Mouse (Mus musculus) kidney, postnatal 4 days (tissue): ENCODE measurements at regions not wholly inside any gene's neighbourhood (a gene's known extent, or its start where the extent isn't known, plus 50 kb on each side); places are given as distances from the start of the nearest gene placed in this dataset.

Experiments
- DNase-seq, 2 experiments: peaks; one replicate each; pipeline ENCODE4 v3.0.0; 2021; ENCODE audit warnings: mixed read lengths in 2 of 2

DNA sequence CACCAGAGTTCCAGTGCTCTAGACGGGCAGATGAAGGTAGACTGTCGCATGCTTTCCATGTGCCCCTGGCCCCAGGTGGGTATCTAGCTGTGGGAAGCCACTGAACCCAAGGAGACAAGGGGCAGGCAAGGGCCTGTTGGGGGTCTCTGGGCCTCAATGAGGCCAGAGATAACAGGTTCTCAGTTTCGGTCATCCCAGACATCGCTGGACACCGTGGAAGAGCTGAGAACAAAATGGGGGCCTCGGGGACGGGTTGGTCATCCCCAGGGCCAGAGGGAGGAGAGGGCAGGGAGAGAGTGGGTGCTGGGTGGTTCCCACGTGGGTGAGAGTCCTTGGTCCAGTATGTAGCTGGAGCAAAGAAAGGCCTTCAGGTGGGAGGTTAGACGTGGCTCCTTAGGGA lies 307.2 kb downstream of the Zfp804a start:
- no peak for DNase-seq

DNA sequence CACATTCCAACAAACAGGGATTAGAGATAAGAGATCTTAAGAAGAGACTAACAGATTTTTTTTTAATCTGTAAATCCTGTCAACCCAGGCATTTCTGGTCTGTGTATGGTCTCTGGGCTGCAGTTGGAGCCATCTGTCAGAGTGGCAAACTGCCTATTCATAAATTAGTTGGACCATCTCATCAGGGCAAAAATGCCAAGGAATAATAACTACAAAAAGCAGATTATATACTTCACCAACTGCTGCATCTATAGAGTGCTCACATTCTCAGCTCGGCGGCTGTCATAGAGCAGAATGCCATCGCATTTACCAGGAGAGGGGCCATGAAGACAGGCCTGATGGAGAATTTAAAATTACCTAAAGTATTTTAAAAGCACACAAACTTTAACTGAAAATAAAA lies 320.1 kb downstream of the Zfp804a start:
- no peak for DNase-seq

DNA sequence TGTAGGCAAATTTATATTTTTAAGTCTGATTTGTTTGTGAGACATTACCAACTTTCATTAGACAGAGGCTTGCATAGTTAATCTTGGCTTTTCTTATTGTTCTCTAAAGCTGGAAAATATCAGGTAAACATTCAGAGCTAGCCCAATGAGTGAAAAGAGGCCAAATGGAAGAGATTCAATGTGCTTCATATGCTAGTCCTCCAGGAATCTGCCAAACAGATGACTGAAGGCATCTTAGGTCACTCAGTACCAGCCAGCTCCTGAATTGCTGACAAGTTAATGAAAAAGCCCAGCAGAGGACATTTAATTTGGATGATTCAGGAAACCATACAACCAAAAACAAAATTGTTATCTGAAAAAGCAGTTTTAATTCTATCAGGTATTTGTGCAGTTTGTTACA lies 325.5 kb downstream of the Zfp804a start:
- no peak for DNase-seq

DNA sequence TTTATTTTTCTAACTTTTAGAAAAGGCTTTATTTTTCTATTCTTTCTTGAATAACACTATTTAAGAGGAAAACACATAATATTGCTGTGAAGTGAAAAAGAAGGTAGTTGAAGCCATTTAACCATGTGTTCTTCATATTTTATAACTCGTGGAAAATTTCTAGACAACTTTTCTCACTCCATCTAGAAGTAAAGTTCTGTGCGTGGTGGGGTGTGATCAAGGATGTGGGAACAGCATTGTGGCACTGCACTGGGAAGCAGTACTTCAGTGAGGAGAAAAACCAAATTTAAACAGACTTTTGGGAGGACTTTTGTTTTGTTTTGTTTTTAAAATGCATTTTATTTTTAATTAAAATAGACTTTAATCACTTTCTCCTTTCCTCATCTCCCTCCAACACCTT lies 332.1 kb downstream of the Zfp804a start:
- no peak for DNase-seq

DNA sequence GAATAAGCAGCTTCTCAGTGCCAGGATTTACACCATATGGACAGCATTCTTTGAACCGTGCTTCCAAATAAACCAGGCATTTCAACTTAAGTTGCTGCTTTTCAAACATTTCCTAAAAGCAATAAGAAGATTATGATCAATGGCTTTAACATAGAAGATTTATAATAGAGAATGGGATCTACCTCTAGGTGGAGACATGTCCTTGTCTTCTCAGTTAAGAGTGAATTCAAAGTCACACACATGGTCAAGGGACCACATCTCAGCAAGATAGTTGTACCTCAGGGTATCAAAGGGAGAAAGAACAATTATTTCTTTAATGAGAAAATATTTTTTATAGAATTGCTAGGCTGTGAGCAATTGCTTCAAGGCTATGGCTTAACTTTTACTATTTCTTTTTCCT lies 334.7 kb downstream of the Zfp804a start:
- no peak for DNase-seq

DNA sequence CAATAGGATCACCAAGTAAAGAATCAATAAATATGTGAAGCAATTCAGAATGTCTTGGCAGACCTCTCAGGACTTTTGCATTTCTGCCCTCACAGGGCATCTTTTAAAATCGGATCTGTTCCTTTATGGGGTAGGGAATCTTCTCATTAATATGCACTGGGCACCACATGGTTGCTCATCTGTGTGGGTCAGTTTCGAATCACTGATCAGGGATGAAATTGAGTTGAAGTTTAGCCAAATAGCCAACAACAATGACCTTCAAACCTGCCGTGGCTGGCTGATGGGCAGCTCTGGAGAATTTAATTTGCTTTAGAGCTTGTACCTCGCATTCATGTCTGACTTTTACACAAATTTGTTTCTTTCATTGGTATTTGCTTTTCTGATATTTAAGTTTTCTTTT lies 342.4 kb downstream of the Zfp804a start:
- peak; percentile 4 to 11 for DNase-seq

DNA sequence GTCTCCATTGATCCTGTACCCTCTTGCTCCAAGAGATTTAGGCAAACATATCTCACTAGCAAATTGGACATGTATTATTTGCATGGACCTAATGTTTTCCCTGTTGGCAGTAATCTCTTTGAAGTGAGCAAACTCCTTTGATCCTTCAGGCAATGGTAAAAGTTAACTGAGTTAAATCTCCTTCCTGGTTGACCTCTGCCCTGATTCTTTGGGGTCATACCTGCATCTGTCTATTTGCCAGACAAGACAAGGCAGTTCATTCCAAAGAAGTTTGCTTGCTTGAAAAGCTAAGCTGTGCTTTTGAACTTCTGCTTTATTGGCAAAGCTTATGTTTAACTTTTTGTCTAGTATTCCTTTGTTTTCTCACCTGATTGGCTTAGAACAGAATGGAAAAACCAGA lies 392.7 kb downstream of the Zfp804a start:
- DNase-seq = no peak

DNA sequence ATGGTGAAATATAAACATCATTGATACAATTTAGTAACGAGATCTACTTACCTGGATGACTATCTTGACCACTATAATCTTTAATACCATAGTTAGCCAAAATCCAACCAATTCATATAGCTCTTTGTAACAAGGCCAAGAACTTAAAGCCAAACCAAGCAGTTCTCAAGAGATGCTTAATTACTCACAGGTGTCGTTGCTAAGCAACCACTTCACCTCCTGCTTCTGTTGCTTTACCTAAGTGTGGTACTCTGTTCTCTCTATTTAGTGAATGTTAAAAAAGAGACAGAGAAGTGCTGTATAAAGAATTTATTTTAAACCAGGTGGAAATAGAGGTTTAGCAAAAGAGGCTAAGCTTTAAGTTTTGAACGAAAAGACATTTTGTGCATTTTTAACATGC lies 402.7 kb downstream of the Zfp804a start:
- no peak for DNase-seq
